Mouse (Mus musculus): ENCODE measurements around the gene Lrp2.

GRCm38 (mm10) chr2:69445896-69446472 lies 139.9 kb downstream of the Lrp2 start:
- TF ChIP-seq POLR2A (IDR thresholded peaks at IDR 0.05; ENCODE audit: control insufficient read depth, extremely low read depth, insufficient read depth, low read length, poor library complexity) (no peak), CTCF (IDR thresholded peaks at IDR 0.05; ENCODE audit: borderline replicate concordance, control insufficient read depth, extremely low read depth, insufficient read depth, low read length, poor library complexity) (no peak)
